Mouse (Mus musculus) yolk sac, embryonic 10.5 days (tissue): ENCODE data around the gene Gm3259.
"Not testable (repeated sequence)": the region's sequence is repeated elsewhere in the genome, so short reads cannot be mapped to it uniquely, and the experiment has no call there.

Experiments
- DNase-seq: peaks from one replicate; pipeline ENCODE4 v3.0.0-alpha.2; 2017; ENCODE audit warnings: low spot score

Gm3259 gene

DNA sequence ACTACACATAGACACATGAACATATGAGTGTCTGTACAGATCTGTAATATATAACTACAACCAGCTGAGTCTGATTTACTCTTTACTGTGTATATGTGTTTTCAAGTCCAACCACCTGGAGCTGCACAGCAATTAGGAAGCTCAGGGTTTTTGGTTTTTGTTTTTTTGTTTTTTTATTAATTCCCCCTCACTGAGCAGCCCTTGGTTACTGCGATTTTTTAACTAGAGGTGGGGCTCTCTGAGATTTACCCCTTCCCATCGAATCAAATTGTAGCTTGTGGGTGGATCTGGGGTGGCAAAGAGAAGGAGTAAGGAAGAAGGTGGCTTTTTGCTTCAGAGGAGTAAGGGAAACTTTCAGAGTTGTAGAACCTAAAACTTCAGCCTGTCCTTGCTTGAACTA, at the start of gene Gm3259:
Gene Gm3259 (plus strand): TSS at position 301 of the 400 bp plus-strand sequence.
- DNase-seq, result not testable (repeated sequence)

DNA sequence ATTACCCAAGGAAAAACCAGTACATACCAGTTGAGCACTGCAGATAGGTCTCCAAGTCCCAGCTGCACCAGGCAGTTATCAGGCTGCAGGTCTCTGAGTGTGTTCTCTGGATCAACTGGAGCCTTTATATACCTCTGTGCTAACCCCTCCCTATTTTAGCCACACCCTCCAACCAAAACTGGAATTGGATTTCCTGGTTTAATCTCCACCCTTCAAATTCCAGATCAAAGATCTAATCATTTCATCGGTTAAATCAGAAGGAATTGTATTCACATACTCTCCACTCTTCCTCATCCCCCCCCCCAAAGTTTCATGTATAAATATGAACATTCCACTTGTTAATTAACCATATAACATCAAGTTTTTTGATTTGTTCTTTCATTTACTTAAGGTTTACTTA, 33.0 kb upstream of the Gm3259 start, which contains the start of gene Gm10424:
Gene Gm10424 (minus strand): TSS at position 101 of the 400 bp plus-strand sequence.
- DNase-seq, result not testable (repeated sequence)
